Mouse (Mus musculus): ENCODE results near the gene Ctdspl. TPM values are rescaled to one million over a fixed set of nuclear protein-coding genes. Genes with fewer than 3 reads are reported as not detected.

Gene Ctdspl
- total RNA-seq, 2 experiments from 2014 or later, result 18.4 to 20.2 TPM

GRCm38 (mm10) chr9:118920798-118921515 is 5.3 kb upstream of the Ctdspl start:
- peak; percentile 92 for DNase-seq

DNA sequence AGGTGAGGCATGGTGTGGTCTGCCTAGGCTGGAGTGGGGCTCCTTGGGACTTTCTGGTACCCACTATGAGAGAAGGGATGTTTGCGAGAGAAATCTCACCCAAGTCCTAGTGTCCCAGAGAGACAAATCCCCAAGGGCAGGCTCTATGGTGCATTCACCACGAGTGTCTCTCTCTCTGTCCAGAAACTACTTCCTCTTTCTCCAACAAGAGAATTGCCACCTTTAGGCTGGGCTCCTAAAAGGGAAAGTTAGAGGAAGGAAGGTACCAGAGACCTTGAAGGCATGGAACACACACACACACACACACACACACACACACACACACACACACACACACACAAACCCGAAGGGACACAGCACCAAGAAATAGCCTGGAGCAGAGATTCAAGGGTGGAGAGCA is 4.3 kb upstream of the Ctdspl start:
- DNase-seq, result no peak

- DNase-seq, result no peak
Measured at GRCm38 (mm10) chr9:118924554-118925085, 1.6 kb upstream of the Ctdspl start.

DNA sequence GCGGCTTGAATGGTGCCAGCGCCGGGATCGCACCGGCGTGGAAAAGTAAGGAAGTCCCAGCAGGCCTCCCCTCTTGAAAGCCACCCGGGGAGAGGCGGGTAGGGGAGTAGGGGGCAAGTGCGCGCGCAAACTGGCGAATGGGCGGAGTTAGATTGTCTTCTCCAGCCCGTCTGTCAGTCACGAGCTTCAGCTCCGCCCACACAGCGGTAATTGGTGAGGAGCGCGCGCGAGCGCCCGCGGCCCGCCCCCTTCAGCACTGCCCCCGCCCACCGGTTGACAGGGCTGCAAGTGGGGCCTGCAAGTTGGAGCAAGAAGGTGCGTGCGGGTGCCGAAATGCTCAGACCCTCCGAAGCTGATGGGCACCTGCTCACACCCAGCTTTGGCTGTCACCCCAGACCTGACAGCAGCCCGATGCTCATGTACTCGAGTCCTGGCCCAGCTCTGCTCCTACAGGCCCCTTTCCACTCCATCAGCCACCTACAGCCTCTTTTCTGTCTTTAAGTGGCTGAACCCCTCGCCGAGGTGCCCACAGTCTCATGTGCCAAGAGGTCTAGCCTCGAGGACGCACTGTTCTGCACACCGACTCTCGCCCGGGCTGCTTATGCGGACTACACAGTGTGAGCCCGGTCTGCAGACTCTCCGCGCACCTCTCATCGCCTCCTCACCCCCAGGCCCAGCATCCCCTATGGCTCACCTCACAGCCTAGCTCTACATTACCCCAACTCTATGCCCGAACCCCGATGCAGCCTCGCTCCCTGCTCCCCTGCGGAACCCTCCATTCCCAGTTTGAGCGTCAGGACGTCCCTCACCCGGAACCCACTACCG is 755 bp upstream of the Ctdspl start:
- peak; percentile 97 for DNase-seq

DNA sequence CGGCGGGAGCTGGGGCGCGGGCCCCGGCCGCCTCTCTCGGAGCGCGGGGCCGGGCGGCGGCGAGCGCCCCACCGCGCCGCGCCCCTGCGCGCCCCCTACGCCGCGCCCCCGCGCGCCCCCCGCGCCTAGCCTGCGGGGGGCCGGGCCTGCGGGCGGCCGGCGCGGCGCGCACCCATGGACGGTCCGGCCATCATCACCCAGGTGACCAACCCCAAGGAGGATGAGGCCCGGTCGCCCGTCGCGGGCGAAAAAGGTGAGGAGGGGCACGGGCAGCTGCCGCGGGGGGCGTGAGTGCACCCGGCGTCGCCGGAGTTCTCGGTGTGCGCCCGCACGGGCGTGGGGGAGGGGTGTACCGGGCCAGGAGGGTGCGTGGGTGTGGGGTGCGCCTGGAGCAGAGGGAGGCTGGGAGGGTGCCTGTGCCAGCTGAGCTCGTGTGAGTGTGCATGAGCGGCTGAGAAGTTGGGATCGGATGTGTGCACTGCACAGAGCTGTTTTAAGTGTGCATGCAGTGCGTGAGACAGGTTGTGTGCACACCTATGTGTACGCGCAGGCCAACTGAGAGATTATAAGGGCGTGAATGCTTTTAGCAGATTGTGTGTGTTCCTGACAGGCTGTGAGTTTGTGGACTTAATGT is 552 bp downstream of the Ctdspl start:
- DNase-seq, result peak; percentile 54

GRCm38 (mm10) chr9:118927501-118927900 is 1.2 kb downstream of the Ctdspl start:
- DNase-seq, result no peak

DNA sequence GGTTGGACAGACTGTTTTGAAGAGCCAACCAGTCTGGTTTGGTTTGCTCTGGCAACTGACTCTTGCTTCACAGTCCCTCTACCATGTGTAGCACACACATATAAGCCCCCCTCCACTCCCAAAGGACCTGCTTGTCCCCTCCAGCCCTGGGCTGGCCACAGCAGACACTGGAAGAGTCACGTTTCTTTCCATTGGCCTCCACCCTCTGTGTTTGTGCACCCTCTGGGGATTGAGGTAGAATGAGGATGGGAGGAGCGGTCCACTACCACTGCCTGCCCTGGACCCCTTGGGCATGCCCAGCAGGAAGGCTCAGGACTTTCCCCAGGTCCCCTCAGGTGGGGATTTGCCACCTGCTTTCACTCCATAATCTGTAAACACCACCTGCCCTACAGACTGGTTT is 1.8 kb downstream of the Ctdspl start:
- DNase-seq, result no peak

- no peak for DNase-seq
Measured at GRCm38 (mm10) chr9:118928656-118929055, 2.4 kb downstream of the Ctdspl start.

DNA sequence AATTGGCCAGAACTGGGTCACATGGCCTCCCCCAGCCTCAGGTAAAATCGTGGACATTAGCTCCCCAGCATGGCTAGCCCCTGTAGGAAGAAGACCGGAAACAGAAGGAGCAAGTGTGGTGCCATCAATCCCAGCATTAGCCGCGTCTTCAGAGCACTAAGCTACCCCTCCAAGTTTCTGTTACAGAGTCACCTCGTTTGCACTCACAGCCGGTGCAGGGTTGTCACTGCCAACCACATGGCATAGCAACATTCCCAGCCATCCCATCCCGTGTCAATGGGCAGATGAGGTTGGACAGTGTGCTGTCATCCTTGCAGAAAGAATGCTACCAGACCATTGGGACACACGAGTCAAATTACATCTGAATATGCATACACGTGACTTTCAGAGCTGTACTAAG is 4.4 kb downstream of the Ctdspl start:
- no peak for DNase-seq

DNA sequence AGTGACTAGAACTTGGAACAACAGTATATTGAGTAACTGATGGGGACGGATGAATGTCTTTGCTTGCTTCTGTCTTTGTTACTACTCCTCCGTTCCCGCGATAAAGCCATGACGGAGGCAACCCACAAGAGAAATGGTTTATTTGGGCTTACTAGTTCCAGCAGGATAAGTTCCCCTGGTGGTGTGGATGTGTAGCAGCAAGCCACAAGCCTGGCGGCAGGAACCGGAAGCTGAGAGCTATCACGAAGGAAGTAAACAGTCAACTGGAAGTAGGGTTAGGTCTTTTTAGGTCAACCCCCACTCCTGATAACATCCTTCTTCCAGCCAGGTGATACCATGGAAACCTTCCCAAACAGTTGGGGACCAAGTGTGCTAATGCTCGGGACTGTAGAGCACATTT is 7.5 kb downstream of the Ctdspl start:
- DNase-seq, result no peak

GRCm38 (mm10) chr9:118934319-118934718 is 8.1 kb downstream of the Ctdspl start:
- no peak for DNase-seq

DNA sequence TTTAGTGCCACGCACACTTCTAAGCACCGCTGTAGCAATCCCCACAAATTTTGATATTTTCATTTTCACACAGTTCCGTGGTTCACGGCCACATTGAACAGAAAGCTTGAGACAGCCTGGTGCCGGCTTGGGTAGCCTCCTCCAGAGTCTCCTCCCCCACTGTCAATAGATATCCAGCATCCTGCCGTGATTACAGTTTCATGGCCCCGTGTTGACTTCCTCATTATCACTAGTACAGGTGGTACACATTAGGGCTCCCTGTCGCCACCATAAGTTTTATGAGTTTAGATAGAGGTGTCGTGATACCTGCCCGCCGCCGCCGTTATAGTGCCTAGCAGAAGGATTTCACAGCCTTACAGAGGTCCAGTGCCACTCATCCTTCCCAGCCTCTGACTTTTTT is 8.8 kb downstream of the Ctdspl start:
- DNase-seq, result no peak

- peak; percentile 30 for DNase-seq
Measured at GRCm38 (mm10) chr9:118936071-118936470, 9.8 kb downstream of the Ctdspl start.

DNA sequence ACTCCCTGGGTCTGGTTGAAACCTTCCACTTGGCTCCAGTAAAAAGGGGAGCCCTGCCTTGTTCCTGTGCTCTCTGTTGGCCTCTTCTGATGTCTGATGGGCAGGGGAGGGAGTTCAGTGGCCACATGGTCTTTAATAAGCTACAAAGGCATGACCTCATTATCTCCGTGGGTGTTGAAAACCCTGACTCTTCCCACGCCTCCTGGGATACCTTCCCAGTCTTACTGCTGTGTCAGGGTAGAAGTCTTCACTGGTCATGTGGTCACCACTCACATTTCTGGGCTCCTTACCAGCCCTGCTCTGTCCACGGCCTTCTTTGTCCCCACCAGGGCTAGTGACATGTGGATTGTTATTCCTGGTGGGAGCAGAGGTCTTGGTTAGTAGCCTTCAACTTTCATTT is 11.3 kb downstream of the Ctdspl start:
- peak; percentile 58 for DNase-seq

GRCm38 (mm10) chr9:118939410-118939809 is 13.2 kb downstream of the Ctdspl start:
- no peak for DNase-seq

DNA sequence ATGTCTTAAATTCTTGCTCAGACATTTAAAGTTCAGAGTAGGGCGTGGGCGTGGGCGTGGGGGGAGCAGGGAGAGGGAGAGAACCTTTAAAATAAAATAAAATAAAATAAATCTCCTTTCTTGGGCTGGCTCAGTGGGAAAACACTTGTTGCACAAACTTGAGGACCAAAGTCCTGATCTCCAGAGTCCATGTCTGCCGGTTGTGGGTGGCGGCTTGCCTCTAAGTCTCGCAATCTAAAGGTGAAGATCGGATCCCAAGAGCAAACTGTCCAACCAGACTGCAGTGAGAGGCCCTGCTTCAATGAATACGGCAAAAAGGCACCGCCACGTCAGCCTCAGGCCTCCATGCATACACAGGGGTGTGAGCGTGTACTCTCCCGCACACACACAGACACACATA is 13.6 kb downstream of the Ctdspl start:
- DNase-seq, result no peak

DNA sequence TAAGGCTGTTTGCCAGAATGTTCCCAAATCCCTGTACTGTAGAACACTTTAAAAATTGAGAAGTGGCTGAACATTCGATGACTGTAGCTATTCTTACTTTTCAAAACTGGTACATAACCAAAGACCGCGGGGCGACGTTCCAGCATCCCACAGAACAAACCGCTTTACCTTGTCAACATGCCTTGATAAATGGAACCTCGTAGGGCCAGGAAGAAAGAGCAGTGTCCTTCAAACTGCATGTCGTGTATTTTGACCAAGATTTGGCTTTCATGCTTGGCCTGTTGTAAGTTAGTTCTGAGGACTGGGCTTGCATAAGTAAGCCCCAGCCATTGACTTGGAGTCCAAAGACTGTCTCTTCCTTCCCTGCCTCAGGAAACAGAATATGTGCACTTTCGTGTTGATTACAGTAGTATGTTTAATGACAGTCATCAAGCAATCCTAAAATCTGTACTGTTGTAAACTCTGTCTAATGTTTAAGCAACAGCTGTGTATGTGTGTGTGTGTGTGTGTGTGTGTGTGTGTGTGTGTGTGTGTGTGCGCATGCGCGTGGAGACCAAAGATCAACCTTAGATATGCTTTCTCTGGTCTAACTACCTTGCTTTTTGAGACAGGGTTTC is 14.4 kb downstream of the Ctdspl start:
- no peak for DNase-seq

GRCm38 (mm10) chr9:118942030-118942429 is 15.8 kb downstream of the Ctdspl start:
- DNase-seq, result no peak

DNA sequence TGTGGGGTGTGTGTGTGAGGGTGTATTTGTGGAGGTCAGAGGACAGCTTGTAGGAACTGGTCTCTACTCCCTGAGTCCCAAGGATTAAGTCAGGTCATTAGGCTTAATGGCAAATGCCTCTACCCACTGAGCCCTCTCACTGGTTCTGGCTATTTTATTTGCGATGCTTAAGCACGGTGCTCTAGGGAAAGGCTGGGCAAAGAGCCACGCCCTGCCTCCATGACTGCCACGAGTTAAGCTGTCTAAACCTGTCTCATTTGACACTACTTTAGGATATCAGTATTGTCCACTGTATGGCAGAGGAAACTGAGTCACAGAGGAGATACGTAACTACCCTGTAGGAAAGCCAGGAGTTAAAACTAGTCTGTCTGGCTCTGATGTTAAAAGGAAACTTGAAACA is 17.7 kb downstream of the Ctdspl start:
- DNase-seq, result no peak

DNA sequence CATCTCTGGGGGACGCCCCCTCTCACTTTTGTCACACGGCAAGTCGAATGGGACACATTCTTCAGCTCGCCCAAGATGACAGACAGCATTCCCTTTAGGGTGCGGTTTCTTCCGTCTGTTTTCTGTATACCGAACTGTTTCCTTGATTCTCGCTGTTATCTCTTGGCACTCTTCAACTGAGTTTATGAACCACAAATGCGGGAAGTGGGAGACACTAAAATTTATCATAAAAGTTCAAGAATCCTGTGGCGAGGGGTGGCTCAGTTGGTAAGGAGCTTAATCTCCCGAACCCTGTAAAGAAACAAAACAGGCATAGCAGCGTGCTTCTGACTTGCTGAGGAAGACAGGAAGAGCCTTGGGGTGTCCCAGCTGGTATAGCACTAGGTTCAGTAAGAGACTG is 18.1 kb downstream of the Ctdspl start:
- no peak for DNase-seq

GRCm38 (mm10) chr9:118948486-118948885 is 22.2 kb downstream of the Ctdspl start:
- no peak for DNase-seq

GRCm38 (mm10) chr9:118949124-118949523 is 22.9 kb downstream of the Ctdspl start:
- no peak for DNase-seq

DNA sequence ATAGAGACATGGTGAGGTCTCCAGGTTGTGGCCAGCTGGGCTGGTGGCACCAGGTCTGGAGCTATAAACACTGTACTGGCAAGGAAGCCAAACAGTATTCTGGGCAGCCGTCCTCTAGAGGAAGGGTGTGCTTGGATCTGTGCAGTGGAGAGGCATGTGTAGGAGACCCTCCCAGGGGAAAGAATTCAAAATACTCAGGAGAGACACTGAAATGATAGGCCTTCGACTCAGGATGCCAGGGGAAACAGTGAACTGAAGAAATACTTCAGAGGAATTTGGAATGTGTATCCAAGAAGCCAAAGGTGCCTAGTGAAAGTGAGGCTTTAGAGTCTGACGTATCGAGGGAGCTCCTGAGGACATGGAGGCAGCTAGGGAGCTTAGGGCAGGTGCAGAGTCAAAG is 23.4 kb downstream of the Ctdspl start:
- no peak for DNase-seq

All from heart, postnatal 4 days (tissue).